Mouse (Mus musculus) layer of hippocampus, adult 9-10 months (tissue): Measurements from ENCODE around the gene Cryl1.

Experiments
- DNase-seq: peaks from one replicate; pipeline ENCODE4 v3.0.0; 2022; ENCODE audit warnings: low spot score

Cryl1 gene

GRCm38 (mm10) chr14:57398065-57398757 lies at the start of gene Cryl1:
Gene Cryl1 (minus strand): TSS chr14:57398529.
- DNase-seq, result peak; percentile 81

- no peak for DNase-seq
These were observed 32.1 kb upstream of the Cryl1 start for GRCm38 (mm10) chr14:57430451-57430850.

GRCm38 (mm10) chr14:57424212-57424561 lies 25.9 kb upstream of the Cryl1 start:
- DNase-seq, result no peak

GRCm38 (mm10) chr14:57423432-57424211 lies 25.3 kb upstream of the Cryl1 start, which contains the start of gene Ift88:
Gene Ift88 (plus strand): TSS chr14:57424062.
- DNase-seq, result peak; percentile 74

- DNase-seq, result no peak
These were observed 18.9 kb upstream of the Cryl1 start for GRCm38 (mm10) chr14:57417187-57417586.

GRCm38 (mm10) chr14:57412166-57412565 lies 13.8 kb upstream of the Cryl1 start:
- DNase-seq, result no peak

GRCm38 (mm10) chr14:57409106-57409505 lies 10.8 kb upstream of the Cryl1 start:
- DNase-seq, result no peak

GRCm38 (mm10) chr14:57408100-57408499 lies 9.8 kb upstream of the Cryl1 start:
- DNase-seq, result no peak

- DNase-seq, result no peak
These were observed 9.0 kb upstream of the Cryl1 start for GRCm38 (mm10) chr14:57407039-57407987.

GRCm38 (mm10) chr14:57402815-57403214 lies 4.5 kb upstream of the Cryl1 start:
- DNase-seq, result no peak

- no peak for DNase-seq
These were observed 591 bp upstream of the Cryl1 start for GRCm38 (mm10) chr14:57398813-57399427.

GRCm38 (mm10) chr14:57397221-57397620 lies 1.1 kb downstream of the Cryl1 start:
- DNase-seq, result no peak

GRCm38 (mm10) chr14:57395470-57395869 lies 2.9 kb downstream of the Cryl1 start:
- no peak for DNase-seq

GRCm38 (mm10) chr14:57392278-57392677 lies 6.1 kb downstream of the Cryl1 start:
- DNase-seq, result no peak

GRCm38 (mm10) chr14:57391621-57392020 lies 6.7 kb downstream of the Cryl1 start:
- DNase-seq, result no peak

GRCm38 (mm10) chr14:57386758-57387561 lies 11.4 kb downstream of the Cryl1 start:
- DNase-seq, result no peak

GRCm38 (mm10) chr14:57385667-57386066 lies 12.7 kb downstream of the Cryl1 start:
- no peak for DNase-seq

GRCm38 (mm10) chr14:57377531-57377930 lies 20.8 kb downstream of the Cryl1 start:
- DNase-seq, result no peak

- no peak for DNase-seq
These were observed 21.4 kb downstream of the Cryl1 start for GRCm38 (mm10) chr14:57376956-57377355.

GRCm38 (mm10) chr14:57376016-57376415 lies 22.3 kb downstream of the Cryl1 start:
- no peak for DNase-seq

GRCm38 (mm10) chr14:57375205-57375604 lies 23.1 kb downstream of the Cryl1 start:
- no peak for DNase-seq
